Mouse (Mus musculus): ENCODE measurements around the gene Mfge8. TPM values are rescaled to one million over a fixed set of nuclear protein-coding genes. Genes with fewer than 3 reads are reported as not detected.

Mfge8 gene
- polyA plus RNA-seq, 1 experiment = 83.7 TPM

- H3K4me3 ChIP-seq (replicated peaks; ENCODE audit: insufficient read depth, low read depth, low read length) = no peak overlapping the region
- no peaks in the 10 kb centered on the region; the same call in 1 of the 2 replicates for H3K4me1 ChIP-seq (ENCODE audit: control insufficient read depth, insufficient read depth, low read length)
- no peak for DNase-seq
- no peaks in the 10 kb centered on the region; the same call in 1 of the 2 replicates for H3K27me3 ChIP-seq (ENCODE audit: control insufficient read depth, insufficient read depth, low read length)
- no peak overlapping the region for H3K27ac ChIP-seq (ENCODE audit: insufficient read depth, low read length)
- 7% methylated on average over 4 of the region's 4 CpGs for WGBS
- no peak for TF ChIP-seq CTCF (IDR thresholded peaks at IDR 0.05; ENCODE audit: borderline replicate concordance, insufficient read depth, low read depth, low read length)
- no peak for TF ChIP-seq POLR2A (IDR thresholded peaks at IDR 0.05; ENCODE audit: borderline replicate concordance, insufficient read depth, low read length)
Observed at GRCm38 (mm10) chr7:79113848-79114247, 35.0 kb downstream of the Mfge8 start.

GRCm38 (mm10) chr7:79096492-79096891 lies 52.4 kb downstream of the Mfge8 start:
- H3K27ac ChIP-seq (ENCODE audit: insufficient read depth, low read length) = no peak overlapping the region
- H3K4me1 ChIP-seq (ENCODE audit: control insufficient read depth, insufficient read depth, low read length) = no peaks in the 10 kb centered on the region
- WGBS = 74% methylated on average over 5 of the region's 5 CpGs
- no peak for TF ChIP-seq POLR2A (IDR thresholded peaks at IDR 0.05; ENCODE audit: borderline replicate concordance, insufficient read depth, low read length)
- no peak for TF ChIP-seq CTCF (IDR thresholded peaks at IDR 0.05; ENCODE audit: borderline replicate concordance, insufficient read depth, low read depth, low read length)
- H3K27me3 ChIP-seq (ENCODE audit: control insufficient read depth, insufficient read depth, low read length) = no peaks in the 10 kb centered on the region; the same call in 1 of the 2 replicates
- no peak for DNase-seq
- H3K4me3 ChIP-seq (replicated peaks; ENCODE audit: insufficient read depth, low read depth, low read length) = no peak overlapping the region

- WGBS = 75% methylated on average over 4 of the region's 4 CpGs
- TF ChIP-seq POLR2A (IDR thresholded peaks at IDR 0.05; ENCODE audit: borderline replicate concordance, insufficient read depth, low read length) (no peak), CTCF (IDR thresholded peaks at IDR 0.05; ENCODE audit: borderline replicate concordance, insufficient read depth, low read depth, low read length) (no peak)
- DNase-seq = peak; percentile 14 to 26
- Histone ChIP-seq H3K4me3 (replicated peaks; ENCODE audit: insufficient read depth, low read depth, low read length) (no peak overlapping the region), H3K27me3 (ENCODE audit: control insufficient read depth, insufficient read depth, low read length) (no peaks in the 10 kb centered on the region), H3K27ac (ENCODE audit: insufficient read depth, low read length) (no peak overlapping the region), H3K4me1 (ENCODE audit: control insufficient read depth, insufficient read depth, low read length) (no peaks in the 10 kb centered on the region)
Observed at GRCm38 (mm10) chr7:79089111-79089510, 59.7 kb downstream of the Mfge8 start.

Other genes with a start within 250 kb of the Mfge8 start
- gene Isg20, start 235.6 kb downstream of the Mfge8 start, polyA plus RNA-seq (2012; rRNA removed) = 1.8 and 3.0 TPM in 2 replicates
- gene Acan, start 95.6 kb downstream of the Mfge8 start, polyA plus RNA-seq (2012; rRNA removed) = 3.3 and 5.6 TPM in 2 replicates
- gene Hapln3, start 18.0 kb downstream of the Mfge8 start, polyA plus RNA-seq (2012; rRNA removed) = 0.79 and 0.87 TPM in 2 replicates
- 22.0 and 25.3 TPM in 2 replicates for gene Abhd2, start 124.1 kb upstream of the Mfge8 start, polyA plus RNA-seq (2012; rRNA removed)
- gene Rlbp1, start 238.0 kb upstream of the Mfge8 start, polyA plus RNA-seq (2012; rRNA removed) = 9.8 and 13.9 TPM in 2 replicates
- gene Fanci, start 242.9 kb upstream of the Mfge8 start, polyA plus RNA-seq (2012; rRNA removed) = 0.33 and 0.34 TPM in 2 replicates